Mouse (Mus musculus) intestine, postnatal 0 days (tissue): ENCODE data around the gene Hist1h3e. TPM values are rescaled to one million over a fixed set of nuclear protein-coding genes. Genes with fewer than 3 reads are reported as not detected.
"Not testable (repeated sequence)": the region's sequence is repeated elsewhere in the genome, so short reads cannot be mapped to it uniquely, and the experiment has no call there.

Experiments
- ATAC-seq: fragments of 200-750 bp; cut with Nextera tagmentation; 2 replicates; pipeline ENCODE4 v1.8.0; 2017; ENCODE audit warnings: mild to moderate bottlenecking, moderate TSS enrichment, moderate library complexity
- H3K27ac ChIP-seq: fragments of 300-500 bp; sonication (generic); 2 replicates; pipeline ENCODE4 v1.5.1; 2014; ENCODE audit warnings: mild to moderate bottlenecking, low read depth, low read length, moderate library complexity
- H3K27me3 ChIP-seq: fragments of 300-500 bp; sonication (generic); replicated peaks from 2 replicates; pipeline ENCODE4 v1.6.1; 2014; ENCODE audit warnings: low read length, mixed read lengths; ENCODE audit not compliant: control insufficient read depth, insufficient read depth
- H3K36me3 ChIP-seq: fragments of 300-500 bp; sonication (generic); 2 replicates; pipeline ENCODE4 v1.6.1; 2014; ENCODE audit warnings: mild to moderate bottlenecking, moderate library complexity; ENCODE audit not compliant: control insufficient read depth, insufficient read depth
- H3K4me1 ChIP-seq: fragments of 300-500 bp; sonication (generic); replicated peaks from 2 replicates; pipeline ENCODE4 v1.6.1; 2014; ENCODE audit warnings: antibody characterized with exemption, low read length, mixed read lengths; ENCODE audit not compliant: control insufficient read depth, insufficient read depth
- H3K4me2 ChIP-seq: fragments of 300-500 bp; sonication (generic); replicated peaks from 2 replicates; pipeline ENCODE4 v1.6.1; 2014; ENCODE audit warnings: low read depth, mild to moderate bottlenecking, moderate library complexity
- H3K4me3 ChIP-seq: fragments of 300-500 bp; sonication (generic); 2 replicates; pipeline ENCODE4 v1.5.1; 2014; ENCODE audit warnings: low read depth, low read length
- H3K9ac ChIP-seq: fragments of 300-500 bp; sonication (generic); 2 replicates; pipeline ENCODE4 v1.6.1; 2014; ENCODE audit warnings: mild to moderate bottlenecking, low read depth, low read length
- H3K9me3 ChIP-seq: fragments of 300-500 bp; sonication (generic); 2 replicates; pipeline ENCODE4 v1.6.1; 2016; ENCODE audit warnings: mixed run types; ENCODE audit not compliant: control insufficient read depth
- CTCF ChIP-seq: sonication (generic); IDR thresholded peaks from 2 replicates; pipeline ENCODE4 v1.5.1; 2016; ENCODE audit warnings: low read depth, mild to moderate bottlenecking, control low read depth, antibody characterized with exemption, moderate library complexity
- WGBS: fragments of 180-500 bp; shearing (Covaris S2); extraction: QIAGEN DNeasy Blood & Tissue Kit; methylation state at CpG from one replicate; pipeline ENCODE4 v1.1.7; 2014; 5-methylcytosine and 5-hydroxymethylcytosine counted together
- polyA plus RNA-seq: library from polyadenylated mRNA; unstranded; fragments of >200 nt; fragmentation: Nextera tagmentation; extraction: Ambion mirVana; gene quantifications from 2 replicates; pipeline ENCODE4 v1.2.1, GENCODE M21; 2015

The Hist1h3e gene
- 2.2 and 2.4 TPM in 2 replicates for polyA plus RNA-seq

DNA sequence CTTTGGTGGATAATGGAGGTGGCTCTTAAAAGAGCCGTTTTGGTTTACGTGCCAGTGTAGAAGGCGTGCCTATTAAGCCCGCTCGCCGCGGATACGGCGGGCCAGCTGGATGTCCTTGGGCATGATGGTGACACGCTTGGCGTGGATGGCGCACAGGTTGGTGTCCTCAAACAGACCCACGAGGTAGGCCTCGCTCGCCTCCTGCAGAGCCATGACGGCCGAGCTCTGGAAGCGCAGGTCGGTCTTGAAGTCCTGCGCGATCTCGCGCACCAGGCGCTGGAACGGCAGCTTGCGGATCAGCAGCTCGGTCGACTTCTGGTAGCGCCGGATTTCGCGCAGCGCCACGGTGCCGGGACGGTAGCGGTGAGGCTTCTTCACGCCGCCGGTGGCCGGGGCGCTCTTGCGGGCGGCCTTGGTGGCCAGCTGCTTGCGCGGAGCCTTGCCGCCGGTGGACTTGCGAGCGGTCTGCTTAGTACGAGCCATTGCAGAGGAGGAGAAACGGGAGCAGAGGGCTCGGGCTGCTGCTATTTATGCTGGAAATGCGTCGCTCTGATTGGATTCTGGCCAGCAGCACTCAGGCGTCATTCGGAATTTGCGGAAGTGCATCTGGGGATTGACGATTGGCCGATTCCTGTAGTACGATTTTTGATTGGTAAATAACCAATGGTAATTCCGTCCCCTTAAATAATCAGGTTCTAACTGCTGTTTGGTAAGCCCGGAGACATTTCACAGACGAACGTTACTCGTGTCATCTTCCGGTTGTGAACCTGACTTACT, at the start of gene Hist1h3e:
TSS of gene Hist1h3e (minus strand) at position 487 of the 777 bp plus-strand sequence.
- not testable (repeated sequence) for H3K36me3 ChIP-seq, H3K4me1 ChIP-seq, H3K27me3 ChIP-seq, H3K9me3 ChIP-seq
- peak; percentile 95 for ATAC-seq
- Histone ChIP-seq H3K4me3 (peak within 1 kb of the TSS; percentile 31), H3K27ac (peak within 1 kb of the TSS; percentile 85), H3K4me2 (peak within 1 kb of the TSS; percentile 61), H3K9ac (peak within 1 kb of the TSS; percentile 37; the same call in 1 of the 2 replicates)
- WGBS = under 1% methylated on average over 41 of the region's 67 CpGs

DNA sequence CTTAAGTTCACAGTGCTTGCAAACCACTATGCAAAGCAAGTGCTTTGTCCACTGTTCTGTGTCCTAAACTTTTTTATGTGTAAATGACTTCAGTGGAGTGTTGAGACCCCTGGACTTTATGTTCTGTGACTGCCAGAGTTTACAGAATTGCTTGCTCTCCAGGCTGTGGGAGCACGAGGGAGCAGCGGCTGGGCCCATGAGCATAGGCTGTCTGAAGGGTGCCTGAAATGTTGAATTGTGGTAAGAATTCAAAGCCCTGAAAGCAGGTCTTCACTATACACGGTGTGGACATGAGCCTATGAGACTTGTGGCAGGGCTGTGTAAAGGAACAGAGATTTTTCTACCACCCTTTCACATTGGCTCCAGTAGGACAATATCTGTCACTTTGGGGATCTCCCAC, 49.5 kb upstream of the Hist1h3e start:
- Histone ChIP-seq H3K9ac (no peak overlapping the region), H3K36me3 (no peaks in the 10 kb centered on the region), H3K4me1 (no peaks in the 10 kb centered on the region), H3K4me2 (no peak overlapping the region), H3K4me3 (no peak overlapping the region), H3K27me3 (no peaks in the 10 kb centered on the region), H3K27ac (no peak overlapping the region), H3K9me3 (no peaks in the 10 kb centered on the region)
- no peak for TF ChIP-seq CTCF
- ATAC-seq = no peak
- 92% methylated on average over 3 of the region's 3 CpGs for WGBS

GRCm38 (mm10) chr13:23610393-23610792, 48.2 kb upstream of the Hist1h3e start:
- no peaks in the 10 kb centered on the region for H3K36me3 ChIP-seq
- H3K27me3 ChIP-seq = no peaks in the 10 kb centered on the region
- H3K9ac ChIP-seq = no peak overlapping the region
- WGBS = 73% methylated on average over 2 of the region's 2 CpGs
- H3K4me1 ChIP-seq = no peaks in the 10 kb centered on the region
- H3K4me3 ChIP-seq = no peak overlapping the region
- no peaks in the 10 kb centered on the region for H3K9me3 ChIP-seq
- ATAC-seq = no peak
- no peak overlapping the region for H3K4me2 ChIP-seq
- TF ChIP-seq CTCF = no peak
- H3K27ac ChIP-seq = no peak overlapping the region

GRCm38 (mm10) chr13:23609844-23610243, 47.7 kb upstream of the Hist1h3e start:
- no peaks in the 10 kb centered on the region for H3K27me3 ChIP-seq
- no peak for ATAC-seq
- no peak overlapping the region for H3K9ac ChIP-seq
- H3K36me3 ChIP-seq = no peaks in the 10 kb centered on the region
- no peak overlapping the region for H3K27ac ChIP-seq
- TF ChIP-seq CTCF = no peak
- H3K4me3 ChIP-seq = no peak overlapping the region
- H3K4me1 ChIP-seq = no peaks in the 10 kb centered on the region
- H3K9me3 ChIP-seq = no peaks in the 10 kb centered on the region
- no peak overlapping the region for H3K4me2 ChIP-seq

DNA sequence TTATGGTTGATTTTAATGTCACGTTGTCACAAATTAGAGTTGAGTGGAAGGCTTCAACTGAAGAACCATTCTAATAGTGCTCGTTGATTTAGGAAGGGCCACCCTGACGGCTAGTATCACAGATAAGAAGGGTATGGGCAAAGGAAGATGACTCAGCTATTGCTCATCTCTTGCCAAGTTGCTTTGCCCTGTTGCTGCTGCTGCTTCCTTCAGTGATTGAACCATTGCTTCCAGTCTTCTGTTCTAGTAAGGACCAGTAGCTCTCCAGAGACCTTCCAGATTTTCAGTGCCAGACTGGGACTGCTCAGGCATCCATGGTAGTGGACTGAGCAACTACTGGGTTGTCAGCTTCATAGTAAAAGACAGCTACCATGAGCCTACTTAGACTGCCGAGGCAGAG, 47.0 kb upstream of the Hist1h3e start:
- no peak for ATAC-seq
- Histone ChIP-seq H3K4me2 (no peak overlapping the region), H3K27ac (no peak overlapping the region), H3K36me3 (no peaks in the 10 kb centered on the region), H3K9me3 (no peaks in the 10 kb centered on the region), H3K4me3 (no peak overlapping the region), H3K4me1 (no peaks in the 10 kb centered on the region), H3K27me3 (no peaks in the 10 kb centered on the region), H3K9ac (no peak overlapping the region)
- TF ChIP-seq CTCF = no peak
- WGBS = 84% methylated on average over 4 of the region's 4 CpGs

GRCm38 (mm10) chr13:23605052-23605451, 42.9 kb upstream of the Hist1h3e start:
- TF ChIP-seq CTCF = no peak
- 89% methylated on average over 3 of the region's 3 CpGs for WGBS
- Histone ChIP-seq H3K4me1 (no peaks in the 10 kb centered on the region), H3K27me3 (no peaks in the 10 kb centered on the region), H3K36me3 (no peaks in the 10 kb centered on the region), H3K27ac (no peak overlapping the region), H3K4me2 (no peak overlapping the region), H3K9ac (no peak overlapping the region), H3K4me3 (no peak overlapping the region), H3K9me3 (no peaks in the 10 kb centered on the region)
- no peak for ATAC-seq
